Mouse (Mus musculus): ENCODE data around the gene Pias3.

- TF ChIP-seq TAL1 (IDR thresholded peaks at IDR 0.05; ENCODE audit: low read length): no peak
- TF ChIP-seq GATA1 (IDR thresholded peaks at IDR 0.05; ENCODE audit: low read length): no peak
Observed at GRCm38 (mm10) chr3:96737013-96737740, 41.0 kb downstream of the Pias3 start.

Data from erythroblast, embryonic 14.5 days (primary cell).